Mouse (Mus musculus): ENCODE results near the gene Cracr2a.
"Not testable (repeated sequence)": the region's sequence is repeated elsewhere in the genome, so short reads cannot be mapped to it uniquely, and the experiment has no call there.

The Cracr2a gene

GRCm38 (mm10) chr6:127561231-127562020 lies at the start of gene Cracr2a:
Gene Cracr2a (plus strand): TSS chr6:127561338.
- DNase-seq = peak; percentile 56 to 57

GRCm38 (mm10) chr6:127513776-127514175 lies 47.4 kb upstream of the Cracr2a start:
- DNase-seq = not testable (repeated sequence)

DNA sequence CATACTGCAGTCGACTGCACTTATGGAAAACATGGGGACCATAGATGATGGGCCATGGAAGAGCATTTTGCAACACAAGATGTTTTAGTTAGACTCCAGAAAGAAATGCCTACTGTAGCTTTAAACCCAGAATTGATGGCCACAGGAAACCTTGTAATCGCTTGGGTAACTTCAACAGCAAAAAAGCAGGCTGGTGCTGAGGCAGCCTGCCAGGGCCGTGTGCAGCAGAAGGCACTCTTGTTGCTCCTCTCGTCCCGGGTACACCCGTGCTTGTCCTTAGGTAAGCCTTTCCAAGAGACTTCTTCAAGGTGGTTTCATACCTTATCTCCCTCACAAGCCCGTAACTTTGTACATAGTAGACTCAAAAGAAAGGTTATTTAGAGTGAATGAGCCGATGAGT lies 40.0 kb upstream of the Cracr2a start:
- DNase-seq = no peak

DNA sequence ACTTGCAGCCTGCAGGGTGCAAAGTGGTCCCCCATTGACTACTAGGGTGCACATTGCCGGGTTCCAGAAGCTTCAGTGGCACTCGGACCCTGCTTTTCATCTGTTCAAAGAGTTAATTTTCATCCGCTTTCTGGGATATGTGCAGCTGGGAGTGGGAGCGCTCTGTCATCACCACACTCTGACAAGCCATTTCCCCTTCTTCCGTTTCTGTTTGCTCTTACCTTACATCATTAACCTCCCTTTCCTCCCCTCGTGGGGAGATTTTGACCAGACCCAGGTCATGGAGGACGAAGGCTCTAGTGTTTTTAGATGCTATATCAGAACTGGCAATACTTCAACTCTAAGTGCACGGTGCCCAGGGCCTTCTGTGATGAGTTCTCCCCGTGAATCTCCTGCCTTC lies 38.8 kb upstream of the Cracr2a start:
- no peak for DNase-seq

GRCm38 (mm10) chr6:127524442-127524841 lies 36.7 kb upstream of the Cracr2a start:
- DNase-seq = peak; percentile 33 to 37

- no peak for DNase-seq
Measured at GRCm38 (mm10) chr6:127528625-127529024, 32.5 kb upstream of the Cracr2a start.

GRCm38 (mm10) chr6:127529451-127529850 lies 31.7 kb upstream of the Cracr2a start:
- peak; percentile 91 to 93 for DNase-seq

- DNase-seq = no peak
Measured at GRCm38 (mm10) chr6:127530206-127530605, 30.9 kb upstream of the Cracr2a start.

- DNase-seq = no peak
Measured at GRCm38 (mm10) chr6:127531412-127532205, 29.5 kb upstream of the Cracr2a start.

GRCm38 (mm10) chr6:127532304-127532703 lies 28.8 kb upstream of the Cracr2a start:
- DNase-seq = no peak

- DNase-seq = no peak
Measured at GRCm38 (mm10) chr6:127533766-127534165, 27.4 kb upstream of the Cracr2a start.

GRCm38 (mm10) chr6:127537035-127537434 lies 24.1 kb upstream of the Cracr2a start:
- DNase-seq = no peak

GRCm38 (mm10) chr6:127538118-127538517 lies 23.0 kb upstream of the Cracr2a start:
- no peak for DNase-seq

GRCm38 (mm10) chr6:127539226-127539625 lies 21.9 kb upstream of the Cracr2a start:
- no peak for DNase-seq

- no peak for DNase-seq
Measured at GRCm38 (mm10) chr6:127539659-127540058, 21.5 kb upstream of the Cracr2a start.

DNA sequence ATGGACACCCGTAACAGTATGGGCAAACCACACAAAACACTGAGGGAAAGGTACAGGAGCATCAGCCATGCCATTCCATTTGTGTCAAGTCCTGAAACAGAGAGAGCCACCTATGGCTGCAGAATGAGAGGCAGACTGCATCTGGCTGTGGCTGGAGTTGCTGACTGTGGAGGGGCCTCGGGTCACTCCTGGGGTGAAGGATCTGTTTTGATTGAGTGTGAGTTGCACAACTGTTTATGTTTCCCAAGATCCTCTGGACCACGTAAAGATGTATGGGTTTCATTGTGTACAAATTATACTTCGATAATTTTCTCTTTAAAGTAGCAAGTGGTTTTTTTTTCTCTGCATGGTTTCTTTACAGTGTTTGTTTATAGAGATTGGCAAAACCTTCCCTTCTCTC lies 20.6 kb upstream of the Cracr2a start:
- no peak for DNase-seq

GRCm38 (mm10) chr6:127541617-127542374 lies 19.3 kb upstream of the Cracr2a start:
- DNase-seq = peak; percentile 29 to 55

DNA sequence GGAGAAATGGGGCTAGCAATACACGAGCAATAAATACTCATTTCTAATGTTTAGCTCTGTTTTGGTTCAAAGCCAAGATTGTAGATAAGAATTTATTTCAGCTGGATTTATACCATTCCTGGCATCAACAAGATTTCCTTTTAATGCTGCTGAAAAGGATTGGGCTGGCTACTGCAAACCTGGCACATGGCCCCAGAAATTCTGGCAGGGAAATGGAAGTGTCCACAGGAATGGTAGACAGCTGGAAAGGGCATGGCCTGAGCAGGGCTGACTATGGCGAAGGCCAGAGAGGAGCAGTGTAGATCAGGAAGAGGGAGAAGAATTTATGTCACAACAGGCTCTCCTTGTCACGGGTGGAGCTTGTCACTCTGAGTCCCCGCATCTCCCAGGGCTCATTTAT lies 14.5 kb upstream of the Cracr2a start:
- no peak for DNase-seq

DNA sequence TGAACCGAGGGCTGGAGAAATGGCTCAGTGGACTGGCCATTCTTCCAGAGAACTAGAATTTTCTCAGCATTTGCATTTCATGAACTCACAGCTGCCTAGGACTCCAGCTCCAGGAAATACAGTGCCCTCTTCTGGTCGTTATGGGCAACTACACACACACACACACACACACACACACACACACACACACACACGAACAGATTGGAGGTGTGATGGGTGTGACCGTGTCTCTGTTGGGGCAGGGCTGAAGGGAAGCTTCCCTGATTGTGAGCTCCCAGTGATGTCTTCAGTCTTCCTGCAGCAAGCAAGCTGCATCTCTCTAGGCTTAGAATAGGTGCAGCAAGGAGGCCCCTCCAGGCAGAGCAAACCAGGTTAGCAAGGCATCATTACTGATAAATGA lies 8.2 kb upstream of the Cracr2a start:
- DNase-seq = no peak

- DNase-seq = no peak
Measured at GRCm38 (mm10) chr6:127555553-127555952, 5.6 kb upstream of the Cracr2a start.

DNA sequence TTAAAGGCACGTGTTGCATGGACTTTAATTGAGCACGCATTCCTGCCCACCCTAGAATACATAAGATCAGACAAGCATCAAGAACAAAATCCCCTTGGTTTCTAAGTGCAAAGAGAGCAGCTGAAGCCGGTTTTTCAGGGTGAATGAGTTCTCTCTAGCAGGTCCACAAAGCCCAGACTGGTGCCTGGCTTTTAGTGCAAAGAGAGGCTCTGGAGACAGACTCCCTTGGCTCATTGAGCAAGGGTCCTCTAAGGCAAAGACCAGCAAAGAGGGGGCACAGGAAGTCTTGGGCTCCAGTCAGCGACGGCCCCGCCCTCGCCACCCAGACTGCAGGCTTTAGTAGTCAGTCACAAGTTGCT lies 287 bp upstream of the Cracr2a start:
- no peak for DNase-seq

DNA sequence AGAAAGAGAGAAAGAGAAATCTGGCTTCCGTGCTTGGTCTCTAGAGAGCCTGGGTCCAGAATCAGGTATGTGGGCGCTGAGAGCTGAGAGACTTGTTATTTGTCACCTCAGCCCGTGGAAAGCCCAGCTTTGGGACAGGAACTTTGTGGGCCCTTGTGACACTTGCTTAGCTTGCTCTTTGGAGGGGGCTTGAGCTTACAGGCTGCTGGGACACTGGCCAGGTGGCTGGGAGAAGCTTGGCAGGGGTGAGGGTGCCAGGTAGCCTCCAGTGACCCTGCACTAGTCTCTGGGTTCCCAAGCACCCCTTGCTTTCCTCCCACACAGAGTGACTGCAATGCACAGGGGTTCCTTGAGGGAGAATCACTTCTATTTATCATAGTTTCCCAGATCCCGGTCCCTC lies 2.4 kb downstream of the Cracr2a start:
- no peak for DNase-seq

GRCm38 (mm10) chr6:127565951-127566732 lies 5.0 kb downstream of the Cracr2a start:
- no peak for DNase-seq

Measured in cerebellum, postnatal 36 days (tissue).